Mouse (Mus musculus): Measurements from ENCODE around the gene Ireb2. TPM values are rescaled to one million over a fixed set of nuclear protein-coding genes. Genes with fewer than 3 reads are reported as not detected.
"Not testable (repeated sequence)": the region's sequence is repeated elsewhere in the genome, so short reads cannot be mapped to it uniquely, and the experiment has no call there.

Gene Ireb2
- 10 to 100 TPM; 49.0 to 49.3 TPM for total RNA-seq (2021)
- long read RNA-seq, full-length matches to known transcripts = 2 of 15 reads
- long read RNA-seq, partial matches to known transcripts = 12 of 15 reads
- long read RNA-seq, other reads (novel, unspliced or antisense) = 1 of 15 reads

DNA sequence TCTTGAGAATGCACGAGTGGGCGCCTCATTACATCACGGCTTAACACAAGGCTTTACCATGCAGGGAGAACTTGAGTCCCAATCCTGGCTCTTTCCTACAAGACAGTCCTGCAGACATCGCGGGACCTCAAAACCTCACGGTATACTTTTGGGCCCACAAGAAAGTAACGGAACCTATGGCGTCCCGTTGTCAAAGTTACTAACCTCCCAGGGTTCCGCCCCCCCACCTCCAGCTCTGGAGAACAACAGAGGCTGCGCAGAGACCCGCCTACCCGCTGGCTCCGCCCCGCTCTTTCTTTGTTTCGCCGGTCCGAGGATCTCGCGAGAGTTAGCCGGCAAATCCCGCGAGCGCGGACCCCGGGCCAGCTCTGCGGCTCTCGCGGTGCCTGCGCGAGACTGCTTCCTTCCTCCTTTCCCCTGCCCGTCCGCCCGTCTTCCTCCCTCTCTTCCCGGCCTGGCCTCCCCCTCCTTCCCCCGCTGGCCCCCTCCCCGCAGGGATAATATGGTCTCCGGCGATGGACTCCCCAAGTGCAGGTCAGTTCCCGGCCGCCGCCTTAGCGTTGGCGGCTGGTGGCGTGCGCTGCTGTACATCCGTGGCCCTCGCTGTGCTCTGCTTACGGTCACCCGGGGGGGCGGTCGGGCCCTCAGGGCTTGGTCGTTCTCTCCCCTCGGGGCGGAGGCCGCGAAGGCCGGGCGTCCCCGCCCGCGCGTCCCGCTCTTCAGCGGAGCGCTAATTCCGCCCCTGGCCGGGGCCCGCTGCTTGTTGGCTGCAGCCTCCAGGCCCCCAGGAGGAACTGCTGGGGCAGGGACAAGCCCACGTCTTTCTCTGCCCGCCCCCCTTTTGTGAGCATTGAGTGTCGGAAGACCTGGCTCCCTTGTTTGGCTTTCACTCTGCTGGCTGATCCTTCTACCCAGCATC is at the start of gene Ireb2:
Gene Ireb2 (plus strand): TSS at position 427 of the 919 bp plus-strand sequence.
- DNase-seq (ENCODE audit: low spot score in 2 of 2) = peak; percentile 97 to 99

- peak in 1 of 2 experiments; percentile 11 for DNase-seq (ENCODE audit: low spot score in 2 of 2)
These were observed 46.9 kb upstream of the Ireb2 start for GRCm38 (mm10) chr9:54816508-54817201.

- DNase-seq (ENCODE audit: low spot score in 2 of 2) = peak; percentile 3 to 79
These were observed 42.0 kb upstream of the Ireb2 start for GRCm38 (mm10) chr9:54821442-54822100.

DNA sequence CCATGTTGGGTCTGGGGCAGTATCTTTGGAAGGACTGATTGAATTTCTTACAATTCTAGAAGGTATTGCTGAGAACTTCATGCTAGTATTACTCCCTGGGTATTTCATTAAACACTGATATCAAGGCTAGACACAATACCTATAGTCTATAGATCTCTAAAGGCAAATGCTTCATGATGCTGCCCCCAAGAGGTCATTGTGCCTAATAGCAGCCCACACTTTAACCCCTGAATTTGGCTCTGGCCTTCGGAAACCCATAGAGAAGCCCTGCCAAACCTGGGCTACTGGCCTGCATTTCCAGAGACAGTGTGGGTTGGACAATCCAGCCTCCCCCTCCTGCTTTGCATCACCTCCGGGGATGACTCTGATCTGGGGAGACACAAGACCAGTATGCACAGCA is 33.8 kb upstream of the Ireb2 start:
- DNase-seq (ENCODE audit: low spot score in 2 of 2) = no peak

DNA sequence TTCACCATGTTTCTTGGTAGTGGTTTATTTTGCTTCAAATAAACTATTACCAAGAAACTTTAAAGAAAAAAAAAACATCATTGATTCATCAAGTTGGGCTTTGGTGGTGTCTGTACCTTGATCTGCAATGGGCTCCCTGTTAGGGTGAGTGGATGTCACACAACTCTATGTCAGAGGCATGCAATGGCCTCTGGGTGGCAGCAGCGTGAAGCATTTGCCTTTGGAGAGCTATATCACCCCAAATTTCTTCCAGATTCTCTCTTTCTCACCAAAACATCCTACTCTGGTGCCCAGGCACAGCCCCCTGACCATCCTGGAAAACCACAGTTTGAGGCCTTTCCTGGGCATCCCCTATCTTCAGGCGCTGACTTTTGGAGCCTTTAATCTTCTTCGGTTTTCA is 33.0 kb upstream of the Ireb2 start:
- peak; percentile 9 to 53 for DNase-seq (ENCODE audit: low spot score in 2 of 2)

DNA sequence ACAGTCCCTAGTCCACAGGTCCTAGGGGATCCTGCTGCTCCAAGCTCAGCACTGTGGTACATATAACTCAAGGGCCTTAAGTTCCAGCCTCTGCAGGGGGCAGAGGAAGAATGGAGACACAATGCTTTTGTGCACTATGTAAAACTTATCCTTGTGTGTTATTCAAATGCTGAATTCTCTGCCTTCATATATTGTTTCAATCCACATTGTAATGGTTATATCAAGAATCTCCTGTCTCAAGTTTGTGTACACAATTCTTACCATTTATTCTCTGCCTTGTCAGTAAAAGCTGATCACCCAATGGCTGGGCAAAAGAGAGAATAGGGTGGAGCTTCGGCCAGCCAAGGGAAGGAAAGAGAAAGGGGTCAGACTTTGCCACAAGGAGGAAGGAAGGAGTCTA is 29.8 kb upstream of the Ireb2 start:
- DNase-seq (ENCODE audit: low spot score in 2 of 2) = no peak

- not testable (repeated sequence) for DNase-seq (ENCODE audit: low spot score in 2 of 2)
These were observed 27.5 kb upstream of the Ireb2 start for GRCm38 (mm10) chr9:54835951-54836717.

GRCm38 (mm10) chr9:54837835-54838234 is 25.8 kb upstream of the Ireb2 start:
- no peak for DNase-seq (ENCODE audit: low spot score in 2 of 2)

DNA sequence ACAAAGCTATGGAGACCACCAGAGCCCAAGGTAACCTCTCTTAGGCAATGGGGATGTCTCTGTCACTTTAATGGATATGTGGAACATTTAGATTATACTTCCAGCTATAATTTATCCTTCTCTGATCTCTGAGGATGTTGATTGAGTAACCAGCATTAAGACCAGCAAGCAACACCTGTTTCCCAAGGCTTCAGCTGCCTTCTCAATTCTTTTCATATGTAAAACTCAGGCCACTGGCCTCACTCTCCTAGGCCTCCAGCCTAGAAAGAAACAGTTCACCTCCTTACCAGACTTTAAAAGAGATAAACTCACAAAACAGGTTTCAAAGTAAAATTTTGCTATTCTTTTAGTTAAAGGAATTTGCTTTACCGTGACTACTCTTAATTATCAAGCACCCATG is 23.4 kb upstream of the Ireb2 start:
- DNase-seq (ENCODE audit: low spot score in 2 of 2) = no peak

- DNase-seq (ENCODE audit: low spot score in 2 of 2) = no peak
These were observed 21.3 kb upstream of the Ireb2 start for GRCm38 (mm10) chr9:54842311-54842710.

DNA sequence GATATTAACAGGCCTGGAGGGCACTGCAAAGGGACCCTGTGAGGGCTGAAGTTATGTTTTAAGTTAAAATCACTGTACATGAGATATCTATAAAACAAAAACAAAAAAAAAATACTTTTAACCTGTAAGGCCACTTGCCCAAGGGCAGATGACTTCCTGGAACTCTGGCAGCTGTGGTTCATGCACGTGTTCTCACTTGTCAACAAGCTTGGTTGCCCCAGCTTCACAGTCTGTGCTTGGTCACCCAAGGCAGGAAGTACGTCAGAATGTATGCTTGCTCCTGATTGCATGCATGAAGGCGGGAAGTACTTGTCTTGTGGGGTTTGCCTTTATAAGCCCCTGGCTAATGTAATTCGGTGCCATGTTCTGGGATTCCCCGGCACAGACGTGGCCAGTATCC is 19.7 kb upstream of the Ireb2 start:
- no peak for DNase-seq (ENCODE audit: low spot score in 2 of 2)

GRCm38 (mm10) chr9:54844556-54845176 is 18.9 kb upstream of the Ireb2 start:
- DNase-seq (ENCODE audit: low spot score in 2 of 2) = no peak

- DNase-seq (ENCODE audit: low spot score in 2 of 2) = no peak
These were observed 15.4 kb upstream of the Ireb2 start for GRCm38 (mm10) chr9:54848203-54848602.

DNA sequence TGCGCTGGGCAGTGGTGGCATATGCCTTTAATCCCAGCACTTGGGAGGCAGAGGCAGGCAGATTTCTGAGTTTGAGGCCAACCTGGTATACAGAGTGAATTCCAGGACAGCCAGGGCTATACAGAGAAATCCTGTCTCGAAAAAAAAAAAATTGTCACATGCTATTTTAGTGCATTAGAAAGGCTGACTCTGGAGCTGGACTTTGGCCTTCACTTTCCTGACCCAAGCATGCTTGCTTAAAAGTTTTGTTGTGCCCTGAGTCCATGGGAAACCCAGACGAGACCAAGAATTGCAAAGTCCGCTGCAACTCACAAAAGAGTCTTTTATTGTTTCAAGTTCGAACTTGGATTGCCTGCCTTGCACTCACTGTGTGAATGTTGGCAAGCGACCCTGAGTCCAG is 10.6 kb upstream of the Ireb2 start:
- DNase-seq (ENCODE audit: low spot score in 2 of 2) = not testable (repeated sequence)

DNA sequence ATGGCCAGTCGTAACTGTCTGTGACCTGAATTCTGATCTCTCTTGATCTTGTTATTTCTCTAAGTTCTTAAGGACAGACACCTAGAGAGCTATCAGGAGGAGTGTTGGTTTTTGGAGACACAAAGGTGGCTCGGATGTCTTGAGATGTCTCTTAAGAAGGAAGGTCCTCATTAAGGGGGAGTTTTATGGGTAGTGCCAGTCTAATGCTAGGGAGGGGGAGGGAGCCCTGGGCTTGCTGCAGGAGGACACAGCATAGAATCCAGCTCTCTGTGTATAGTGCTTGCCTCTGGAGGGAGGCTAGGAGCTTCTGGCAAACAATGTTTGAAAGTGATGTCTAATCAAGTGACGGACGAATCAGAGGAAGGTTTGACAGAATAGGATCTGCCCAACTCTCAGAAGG is 10.0 kb upstream of the Ireb2 start:
- no peak for DNase-seq (ENCODE audit: low spot score in 2 of 2)

DNA sequence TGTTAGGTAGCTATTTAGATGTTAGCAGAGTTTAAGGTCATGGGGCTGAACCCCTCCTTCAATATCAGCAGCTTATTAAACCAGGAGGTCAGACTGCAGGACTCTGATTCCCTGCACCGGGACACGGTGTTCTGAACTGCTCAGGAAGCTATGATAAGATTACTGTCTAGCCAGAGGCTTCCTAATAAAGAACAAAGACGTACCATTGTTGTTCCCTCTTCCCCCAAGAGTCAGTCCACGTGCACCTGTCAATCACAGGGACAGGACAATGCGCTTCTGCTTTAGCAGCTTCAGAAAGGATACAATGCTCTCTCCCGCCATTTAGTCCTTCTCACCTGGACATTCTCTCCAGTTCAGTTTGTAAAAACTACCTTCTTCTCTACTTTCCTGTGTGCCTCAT is 8.0 kb upstream of the Ireb2 start:
- DNase-seq (ENCODE audit: low spot score in 2 of 2) = no peak

DNA sequence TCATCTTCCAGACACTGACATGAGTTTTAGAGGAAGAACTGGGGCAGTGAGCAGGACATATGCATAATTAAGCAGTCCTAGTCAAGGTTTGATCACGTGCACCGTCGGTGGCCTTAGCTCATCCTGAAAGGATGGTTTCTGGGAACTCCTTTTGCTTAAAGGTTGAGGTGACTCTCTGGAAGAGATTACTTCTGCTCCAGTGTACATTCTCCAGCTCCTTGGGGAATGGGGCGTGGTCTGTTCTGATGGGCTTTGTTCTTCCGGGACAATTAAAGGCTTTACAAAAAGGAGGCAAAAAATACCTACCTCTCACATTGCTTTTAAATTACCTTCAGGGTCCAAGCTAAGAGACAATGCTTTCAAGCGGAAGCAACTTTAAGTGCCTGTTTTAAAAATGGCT is 7.5 kb upstream of the Ireb2 start:
- DNase-seq (ENCODE audit: low spot score in 2 of 2) = no peak

DNA sequence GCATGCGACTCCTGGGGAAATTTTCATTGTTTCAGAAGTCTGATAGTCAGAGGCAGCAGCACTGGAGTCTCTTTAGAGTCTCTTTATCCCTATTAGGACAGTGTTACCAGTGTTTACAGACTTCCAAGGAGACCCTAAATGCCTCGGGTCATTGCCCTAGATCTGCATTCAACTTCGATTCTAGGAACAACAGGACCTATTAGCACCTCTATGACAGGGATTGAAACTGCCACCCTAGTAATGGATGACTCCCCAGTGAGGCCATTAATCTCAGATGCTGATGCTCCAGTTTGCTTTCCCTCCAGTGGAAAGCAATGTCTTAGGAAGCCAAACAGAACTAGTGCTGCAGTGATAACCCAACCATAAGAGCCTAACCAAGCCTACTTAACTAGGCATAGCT is 6.1 kb upstream of the Ireb2 start:
- no peak for DNase-seq (ENCODE audit: low spot score in 2 of 2)

DNA sequence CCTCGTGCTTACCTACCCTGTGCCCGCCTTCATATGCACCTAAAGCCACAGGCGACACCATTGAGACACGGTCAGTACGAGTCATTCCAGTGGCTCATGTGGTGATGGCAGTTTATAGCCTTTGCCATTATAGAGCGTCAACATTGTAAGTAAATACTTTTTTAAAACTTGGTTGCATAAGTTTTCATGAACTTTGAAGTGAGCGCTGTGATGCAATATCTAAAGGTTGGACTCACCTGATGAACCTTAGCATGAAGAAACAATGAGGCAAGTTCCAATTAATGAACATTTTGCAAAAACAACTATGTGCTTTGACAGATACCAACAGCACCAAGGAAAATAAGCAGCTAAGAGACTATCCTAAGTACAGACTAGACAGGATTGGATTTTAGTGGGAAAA is 3.1 kb upstream of the Ireb2 start:
- no peak for DNase-seq (ENCODE audit: low spot score in 2 of 2)

DNA sequence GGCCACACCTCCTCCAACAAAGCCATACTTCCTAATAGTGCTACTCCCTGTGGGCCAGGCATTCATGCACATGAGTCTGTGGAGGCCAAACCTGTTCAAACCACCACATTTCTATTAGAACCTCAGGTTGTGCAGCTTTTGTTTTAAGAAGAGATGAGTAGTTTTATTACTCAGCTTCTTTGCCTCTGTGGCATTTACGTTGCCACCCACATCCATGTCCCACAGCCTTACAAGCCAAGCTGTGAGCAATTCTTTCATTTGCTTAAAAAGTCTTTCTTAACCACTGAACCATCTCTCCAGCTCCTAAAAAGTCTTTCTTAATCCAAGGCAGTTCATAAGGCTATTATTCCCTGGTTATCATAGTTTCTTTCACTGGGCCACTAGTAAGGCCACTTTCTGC is 15.2 kb downstream of the Ireb2 start:
- DNase-seq (ENCODE audit: low spot score in 2 of 2) = peak in 1 of 2 experiments; percentile 17

Measured in layer of hippocampus, adult 18-20 months (tissue).